Mouse (Mus musculus): ENCODE results near the gene Pxylp1. TPM values are rescaled to one million over a fixed set of nuclear protein-coding genes. Genes with fewer than 3 reads are reported as not detected.
A peak's percentile ranks its signal among the peaks of the same experiment; 100 is the strongest.

Pxylp1 gene
- total RNA-seq, 1 experiment = 3.6 TPM

DNA sequence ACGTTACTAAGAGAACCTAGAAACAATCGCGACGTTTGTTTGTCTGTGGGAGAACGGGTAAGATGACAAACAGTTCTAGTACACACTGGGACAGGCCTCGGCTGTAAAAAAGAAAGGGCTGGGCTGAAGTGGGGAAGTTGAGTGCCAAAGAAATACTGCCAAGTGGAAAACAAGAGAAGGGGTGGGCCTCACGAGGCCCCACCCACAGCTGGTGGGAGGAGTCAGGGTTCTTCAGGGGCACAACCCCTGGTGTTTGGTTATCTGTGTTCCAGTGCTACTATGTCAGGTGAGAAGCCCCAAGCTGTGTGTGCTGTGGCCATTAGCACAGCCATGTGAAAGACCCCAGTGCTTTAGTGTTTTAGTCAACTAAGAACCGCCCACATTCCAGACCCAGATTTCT lies 22.4 kb downstream of the Pxylp1 start:
- DNase-seq (ENCODE audit: low read depth, low spot score) = peak; percentile 63
- no peaks in the 10 kb centered on the region for H3K36me3 ChIP-seq (ENCODE audit: control insufficient read depth, insufficient read depth, low read length, poor library complexity, severe bottlenecking)
- H3K4me1 ChIP-seq (ENCODE audit: control insufficient read depth in 2 of 2, insufficient read depth in 2 of 2, low read length in 2 of 2, poor library complexity in 1 of 2) = peaks cover 0 to 5% of the 10 kb centered on the region in 2 experiments; a peak in 2 of 4 replicates
- in situ Hi-C loops (cut with MboI; ENCODE audit: low sequenced_read_pairs in 2 of 2, unreplicated experiment in 2 of 2) = no loop called here
- no peak overlapping the region for H3K9ac ChIP-seq (ENCODE audit: insufficient read depth, low read depth, low read length, poor library complexity, severe bottlenecking)
- TF ChIP-seq ZC3H11A (IDR thresholded peaks at IDR 0.05; ENCODE audit: borderline replicate concordance, low read depth, low read length) (no peak), ZNF384 (IDR thresholded peaks at IDR 0.05; ENCODE audit: low read depth, low read length) (no peak), MAFK (IDR thresholded peaks at IDR 0.05; ENCODE audit: insufficient read depth, low read depth, low read length) (no peak), CHD2 (IDR thresholded peaks at IDR 0.05; ENCODE audit: low read depth, low read length) (no peak), HCFC1 (IDR thresholded peaks at IDR 0.05; ENCODE audit: borderline replicate concordance, insufficient read depth, low read length) (no peak)
- no peaks in the 10 kb centered on the region for H3K9me3 ChIP-seq (ENCODE audit: control insufficient read depth, insufficient read depth, low read depth, low read length)
- H3K4me3 ChIP-seq (ENCODE audit: insufficient read depth in 1 of 2, low read depth in 1 of 2, low read length in 2 of 2, poor library complexity in 1 of 2, severe bottlenecking in 1 of 2) = 0 out of 4 replicates have a peak overlapping the region, but pooled peaks of 1 of the 2 experiments have one; percentile 6
- no peak overlapping the region for H3K27ac ChIP-seq (ENCODE audit: insufficient read depth, low read depth, low read length, poor library complexity, severe bottlenecking)

DNA sequence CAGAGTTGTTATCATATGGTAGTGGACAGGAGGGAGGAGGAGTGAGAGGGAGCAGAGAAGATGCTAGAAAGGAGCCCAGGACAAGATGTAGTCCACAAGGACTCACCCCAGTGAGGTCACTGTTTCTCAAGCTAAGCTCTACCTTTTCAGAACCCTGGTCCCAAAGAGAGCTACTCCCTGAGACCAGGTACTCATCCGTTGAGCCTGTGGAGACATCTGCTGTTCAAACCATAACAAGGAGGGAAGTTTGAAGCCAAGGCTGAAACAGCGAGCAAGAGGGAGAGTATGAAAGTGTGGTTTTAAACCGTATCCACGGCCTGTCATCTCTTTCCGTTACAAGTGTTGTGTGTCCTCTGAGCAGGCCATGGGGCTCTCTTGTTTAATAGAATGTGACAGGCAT lies 22.9 kb downstream of the Pxylp1 start:
- Histone ChIP-seq H3K9me3 (ENCODE audit: control insufficient read depth, insufficient read depth, low read depth, low read length) (no peaks in the 10 kb centered on the region), H3K9ac (ENCODE audit: insufficient read depth, low read depth, low read length, poor library complexity, severe bottlenecking) (no peak overlapping the region), H3K36me3 (ENCODE audit: control insufficient read depth, insufficient read depth, low read length, poor library complexity, severe bottlenecking) (no peaks in the 10 kb centered on the region), H3K4me3 (ENCODE audit: insufficient read depth in 1 of 2, low read depth in 1 of 2, low read length in 2 of 2, poor library complexity in 1 of 2, severe bottlenecking in 1 of 2) (no peak overlapping the region), H3K27ac (ENCODE audit: insufficient read depth, low read depth, low read length, poor library complexity, severe bottlenecking) (no peak overlapping the region), H3K4me1 (ENCODE audit: control insufficient read depth in 2 of 2, insufficient read depth in 2 of 2, low read length in 2 of 2, poor library complexity in 1 of 2) (peaks cover 0 to 5% of the 10 kb centered on the region in 2 experiments; a peak in 2 of 4 replicates)
- TF ChIP-seq ZC3H11A (IDR thresholded peaks at IDR 0.05; ENCODE audit: borderline replicate concordance, low read depth, low read length) (no peak), ZNF384 (IDR thresholded peaks at IDR 0.05; ENCODE audit: low read depth, low read length) (no peak), HCFC1 (IDR thresholded peaks at IDR 0.05; ENCODE audit: borderline replicate concordance, insufficient read depth, low read length) (no peak), CHD2 (IDR thresholded peaks at IDR 0.05; ENCODE audit: low read depth, low read length) (no peak), MAFK (IDR thresholded peaks at IDR 0.05; ENCODE audit: insufficient read depth, low read depth, low read length) (no peak)
- in situ Hi-C loops (cut with MboI; ENCODE audit: low sequenced_read_pairs in 2 of 2, unreplicated experiment in 2 of 2) = no loop called here
- DNase-seq (ENCODE audit: low read depth, low spot score) = no peak

DNA sequence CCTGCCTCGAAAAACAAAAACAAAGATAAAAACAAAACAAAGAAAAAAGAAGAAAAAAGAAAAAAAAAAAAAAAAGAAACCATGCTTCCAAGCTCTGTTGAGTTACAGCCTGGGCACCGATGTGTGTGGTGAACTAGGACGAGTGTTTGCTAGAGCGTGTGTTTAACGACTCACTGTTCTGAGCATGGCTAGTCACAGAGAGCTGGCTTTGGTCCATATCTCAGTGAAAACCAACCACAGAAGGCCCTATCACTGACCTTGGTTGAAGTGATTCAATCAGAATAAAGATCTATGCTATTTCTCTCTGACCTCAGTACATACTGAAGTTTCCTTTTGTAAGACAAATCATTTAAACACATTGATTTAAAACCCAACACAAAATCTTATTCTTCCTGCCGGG lies 23.9 kb downstream of the Pxylp1 start:
- in situ Hi-C loops (cut with MboI; ENCODE audit: low sequenced_read_pairs in 2 of 2, unreplicated experiment in 2 of 2) = no loop called here
- TF ChIP-seq ZNF384 (IDR thresholded peaks at IDR 0.05; ENCODE audit: low read depth, low read length) (no peak), CHD2 (IDR thresholded peaks at IDR 0.05; ENCODE audit: low read depth, low read length) (no peak), MAFK (IDR thresholded peaks at IDR 0.05; ENCODE audit: insufficient read depth, low read depth, low read length) (no peak), ZC3H11A (IDR thresholded peaks at IDR 0.05; ENCODE audit: borderline replicate concordance, low read depth, low read length) (no peak), HCFC1 (IDR thresholded peaks at IDR 0.05; ENCODE audit: borderline replicate concordance, insufficient read depth, low read length) (no peak)
- Histone ChIP-seq H3K9me3 (ENCODE audit: control insufficient read depth, insufficient read depth, low read depth, low read length) (no peaks in the 10 kb centered on the region), H3K4me3 (ENCODE audit: insufficient read depth in 1 of 2, low read depth in 1 of 2, low read length in 2 of 2, poor library complexity in 1 of 2, severe bottlenecking in 1 of 2) (no peak overlapping the region), H3K36me3 (ENCODE audit: control insufficient read depth, insufficient read depth, low read length, poor library complexity, severe bottlenecking) (no peaks in the 10 kb centered on the region), H3K27ac (ENCODE audit: insufficient read depth, low read depth, low read length, poor library complexity, severe bottlenecking) (no peak overlapping the region), H3K4me1 (ENCODE audit: control insufficient read depth in 2 of 2, insufficient read depth in 2 of 2, low read length in 2 of 2, poor library complexity in 1 of 2) (peaks cover 0 to 5% of the 10 kb centered on the region in 2 experiments; a peak in 2 of 4 replicates), H3K9ac (ENCODE audit: insufficient read depth, low read depth, low read length, poor library complexity, severe bottlenecking) (no peak overlapping the region)
- no peak for DNase-seq (ENCODE audit: low read depth, low spot score)

DNA sequence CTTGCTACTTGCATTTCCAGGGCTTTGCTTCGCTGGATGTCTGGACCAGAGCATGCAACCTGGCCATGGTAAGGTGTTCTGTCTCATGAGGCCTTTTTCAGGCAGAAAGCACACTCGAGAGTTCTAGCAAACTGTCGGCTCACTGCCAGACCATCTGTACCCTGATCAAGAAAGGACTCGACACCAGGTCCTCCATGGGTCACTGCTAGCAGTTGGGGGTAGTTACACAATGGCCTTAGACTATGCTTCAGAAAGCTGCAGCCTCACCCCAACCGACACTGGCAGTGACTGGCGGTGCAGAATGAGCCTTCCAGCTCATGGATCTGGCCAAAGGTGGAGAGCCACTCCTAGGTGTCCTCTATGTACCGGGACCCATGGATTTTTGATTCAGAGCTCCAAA lies 25.3 kb downstream of the Pxylp1 start:
- in situ Hi-C loops (cut with MboI; ENCODE audit: low sequenced_read_pairs in 2 of 2, unreplicated experiment in 2 of 2) = no loop called here
- H3K9me3 ChIP-seq (ENCODE audit: control insufficient read depth, insufficient read depth, low read depth, low read length) = no peaks in the 10 kb centered on the region
- no peak overlapping the region for H3K27ac ChIP-seq (ENCODE audit: insufficient read depth, low read depth, low read length, poor library complexity, severe bottlenecking)
- H3K36me3 ChIP-seq (ENCODE audit: control insufficient read depth, insufficient read depth, low read length, poor library complexity, severe bottlenecking) = no peaks in the 10 kb centered on the region
- no peak overlapping the region for H3K9ac ChIP-seq (ENCODE audit: insufficient read depth, low read depth, low read length, poor library complexity, severe bottlenecking)
- no peak overlapping the region for H3K4me3 ChIP-seq (ENCODE audit: insufficient read depth in 1 of 2, low read depth in 1 of 2, low read length in 2 of 2, poor library complexity in 1 of 2, severe bottlenecking in 1 of 2)
- DNase-seq (ENCODE audit: low read depth, low spot score) = no peak
- TF ChIP-seq ZC3H11A (IDR thresholded peaks at IDR 0.05; ENCODE audit: borderline replicate concordance, low read depth, low read length) (no peak), MAFK (IDR thresholded peaks at IDR 0.05; ENCODE audit: insufficient read depth, low read depth, low read length) (no peak), HCFC1 (IDR thresholded peaks at IDR 0.05; ENCODE audit: borderline replicate concordance, insufficient read depth, low read length) (no peak), ZNF384 (IDR thresholded peaks at IDR 0.05; ENCODE audit: low read depth, low read length) (no peak), CHD2 (IDR thresholded peaks at IDR 0.05; ENCODE audit: low read depth, low read length) (no peak)
- peaks cover 0 to 3% of the 10 kb centered on the region in 2 experiments; a peak in 1 of 4 replicates for H3K4me1 ChIP-seq (ENCODE audit: control insufficient read depth in 2 of 2, insufficient read depth in 2 of 2, low read length in 2 of 2, poor library complexity in 1 of 2)

Data from ES-E14 (cell line).